Mouse (Mus musculus) megakaryocyte, adult 5-6 weeks (primary cell): Measurements from ENCODE around the gene Nsg1. TPM values are rescaled to one million over a fixed set of nuclear protein-coding genes. Genes with fewer than 3 reads are reported as not detected.

Experiments
- ATAC-seq: 2 replicates; pipeline ENCODE4 v1.8.0; 2016; ENCODE audit warnings: mild to moderate bottlenecking, inconsistent platforms; ENCODE audit not compliant: poor library complexity, severe bottlenecking
- total RNA-seq, 2 experiments: library from RNA; stranded (forward) in 1 of 2; stranded (reverse) in 1 of 2; fragments of 153-499, 151-499 nt in 1 of 2; fragments of 221-1000, 200-1000 nt in 1 of 2; gene quantifications; 2 replicates each; pipeline versions ENCODE4 v1.2.3 to v1.2.4; 2015 to 2017

Gene Nsg1
- total RNA-seq (2015) (0.39 TPM in 1 of 2 replicates, not detected in the other), total RNA-seq (2017) (1.2 TPM in 1 of 2 replicates, not detected in the other)

DNA sequence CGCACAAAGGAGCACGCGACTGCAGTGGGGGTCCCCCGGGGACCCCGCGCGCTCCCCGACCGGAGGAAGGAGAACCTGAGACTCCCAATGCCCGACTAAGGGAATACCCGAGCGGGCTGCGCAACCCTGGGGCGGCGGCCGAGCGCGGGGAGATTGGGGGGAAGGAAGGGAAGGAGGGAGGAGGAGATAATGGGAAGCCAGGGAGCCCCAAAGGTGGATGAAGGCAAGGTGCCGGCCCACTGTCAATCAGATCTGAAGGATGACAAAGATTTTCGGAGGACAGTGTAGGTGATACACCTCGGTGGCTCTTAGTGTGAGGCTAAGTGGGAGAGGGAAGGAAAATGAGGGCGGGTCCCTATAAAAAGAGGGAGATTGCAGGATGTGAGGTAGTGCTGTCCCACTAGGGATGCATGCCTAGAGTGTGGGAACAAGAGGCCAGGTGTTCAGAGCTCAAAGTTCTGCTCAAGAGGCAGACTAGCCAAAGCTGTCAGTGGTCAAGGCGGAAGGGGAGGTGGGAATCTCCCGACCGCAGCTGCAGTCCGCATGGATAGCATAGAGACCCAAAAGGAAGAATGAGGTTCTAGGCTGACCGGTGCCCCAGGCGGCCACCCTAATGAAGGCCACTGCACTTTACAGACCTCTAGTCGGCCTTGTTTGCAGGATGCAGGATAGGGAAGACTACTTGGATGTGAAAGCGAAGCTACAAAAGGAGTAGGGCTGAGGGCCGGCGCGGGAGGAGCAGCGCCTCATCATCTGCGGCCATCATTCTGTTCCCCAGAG, at the start of gene Nsg1:
Gene Nsg1 (minus strand): TSS at position 274 of the 780 bp plus-strand sequence.
- ATAC-seq = no peak

DNA sequence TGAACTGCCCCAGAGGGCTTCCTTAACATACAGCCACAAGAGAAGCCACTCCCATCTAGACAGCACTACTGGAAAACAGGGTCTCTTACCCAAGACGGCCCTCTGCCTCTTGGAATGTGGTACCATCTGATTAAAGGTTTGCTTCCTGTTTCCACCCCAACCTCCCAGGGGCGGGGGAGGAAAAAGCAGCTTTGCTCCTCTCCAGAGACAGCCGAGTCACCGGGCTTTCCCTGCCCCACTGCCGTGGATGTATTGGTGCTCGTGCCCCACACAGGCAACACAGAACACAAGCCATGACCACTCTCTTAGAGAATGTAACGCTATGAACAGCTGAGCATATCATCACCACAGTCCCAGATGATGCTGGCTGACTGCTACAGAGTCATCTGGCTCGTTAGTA, 49.3 kb upstream of the Nsg1 start:
- ATAC-seq = no peak

DNA sequence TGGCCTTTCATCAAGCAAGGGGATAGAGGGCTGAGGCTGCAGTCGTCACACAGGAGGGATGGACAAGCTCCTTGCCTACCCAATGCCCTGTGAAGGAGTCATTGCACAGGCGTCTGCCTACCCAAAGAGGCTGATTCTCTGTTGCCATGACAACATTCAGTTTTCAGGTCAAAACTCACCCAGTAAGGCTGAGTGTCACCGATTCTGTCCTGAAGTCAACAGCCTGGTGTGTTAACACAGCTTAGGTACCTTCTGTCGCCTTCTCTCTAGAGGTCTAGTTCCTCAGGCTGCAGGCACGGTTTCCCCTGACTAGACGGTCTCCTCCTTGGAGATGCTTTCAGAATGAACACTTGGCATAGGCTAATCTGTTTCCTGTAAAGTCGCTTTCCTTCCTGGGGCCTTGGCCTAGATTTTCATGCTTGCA, 45.6 kb upstream of the Nsg1 start:
- no peak for ATAC-seq

DNA sequence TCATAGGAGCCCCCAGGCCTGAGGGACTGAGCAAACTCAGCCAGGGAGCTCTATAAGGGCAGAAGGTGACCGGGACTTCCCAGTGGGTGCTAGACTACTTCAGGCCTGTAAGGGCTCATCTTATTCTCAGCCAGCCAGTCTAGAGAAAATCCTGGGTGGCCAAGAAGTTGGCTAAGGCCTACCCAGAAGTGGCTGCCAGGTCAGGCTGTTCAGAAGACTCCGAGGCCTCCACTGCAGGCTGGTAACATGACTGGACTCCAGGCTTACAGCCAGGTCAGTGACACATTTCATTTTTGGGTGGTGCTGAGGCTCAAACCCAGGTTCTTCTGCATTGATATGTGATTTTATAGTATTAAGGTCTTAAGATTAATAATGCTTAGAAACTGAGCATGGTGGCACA, 40.0 kb upstream of the Nsg1 start:
- no peak for ATAC-seq

DNA sequence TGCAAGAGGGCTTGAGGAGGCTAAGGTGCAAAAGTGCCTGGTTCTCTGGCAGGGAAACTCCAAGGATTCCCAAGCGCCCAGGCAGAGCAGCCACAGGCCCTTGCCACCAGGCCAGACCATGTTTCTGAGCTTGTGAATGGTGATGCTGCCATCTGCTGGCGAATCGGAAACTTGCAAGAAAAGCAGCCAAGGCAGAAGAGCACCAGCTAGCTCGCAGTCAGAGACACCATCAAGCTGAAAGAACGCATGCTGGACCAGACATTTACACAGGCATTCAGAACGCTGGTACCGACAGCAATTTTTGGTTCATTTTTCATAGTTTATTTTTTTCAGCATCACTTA, 37.7 kb upstream of the Nsg1 start:
- peak; percentile 82 for ATAC-seq

DNA sequence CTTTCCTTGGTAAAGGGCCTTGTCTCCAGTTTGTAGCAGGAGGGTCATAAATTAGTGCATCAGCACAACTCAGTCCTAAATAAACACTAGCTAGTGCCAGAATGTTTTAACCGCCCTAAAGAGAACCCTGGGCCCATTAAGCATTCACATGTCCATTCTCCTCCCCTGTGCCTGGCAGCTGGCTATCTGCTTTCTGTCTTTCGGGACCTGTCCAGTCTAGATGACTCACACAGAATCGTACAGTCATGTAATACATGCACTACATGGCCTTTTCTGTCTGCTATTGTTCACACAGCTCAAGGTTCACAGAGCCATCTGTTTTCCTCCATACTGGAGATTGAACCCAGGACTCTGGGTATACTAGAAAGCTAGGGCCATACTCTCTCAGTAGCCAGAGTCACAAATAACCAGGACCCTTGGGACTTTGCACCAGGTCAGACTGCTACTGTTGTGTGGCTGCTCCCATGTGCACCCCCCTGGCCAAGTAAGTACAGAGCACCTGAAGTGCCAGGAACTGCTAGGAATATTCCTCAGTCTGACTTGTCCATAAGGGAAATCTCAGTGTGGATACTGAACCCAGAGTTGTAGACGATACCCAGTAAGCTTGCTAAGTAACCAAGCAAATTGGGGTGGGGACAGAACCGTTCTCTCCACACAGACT, 37.2 kb upstream of the Nsg1 start:
- no peak for ATAC-seq

DNA sequence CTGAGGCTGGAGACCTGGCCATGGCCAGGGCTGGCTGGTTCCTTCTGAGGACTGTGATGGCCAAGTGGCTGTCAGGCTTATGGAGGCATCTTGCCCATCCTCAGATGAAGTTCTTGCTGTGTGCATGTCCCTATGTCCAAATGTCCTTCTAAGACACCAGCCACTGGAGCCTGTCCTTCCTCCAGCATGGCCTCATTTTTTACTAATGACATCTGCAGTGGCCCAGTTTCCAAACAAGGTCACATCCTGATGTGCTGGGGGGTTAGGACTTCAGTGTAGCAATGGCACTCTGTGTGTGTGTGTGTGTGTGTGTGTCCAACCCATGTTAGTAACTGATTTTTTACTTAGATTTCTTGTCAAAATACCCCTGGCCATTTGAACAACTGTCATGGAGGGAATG, 36.2 kb upstream of the Nsg1 start:
- ATAC-seq = no peak

DNA sequence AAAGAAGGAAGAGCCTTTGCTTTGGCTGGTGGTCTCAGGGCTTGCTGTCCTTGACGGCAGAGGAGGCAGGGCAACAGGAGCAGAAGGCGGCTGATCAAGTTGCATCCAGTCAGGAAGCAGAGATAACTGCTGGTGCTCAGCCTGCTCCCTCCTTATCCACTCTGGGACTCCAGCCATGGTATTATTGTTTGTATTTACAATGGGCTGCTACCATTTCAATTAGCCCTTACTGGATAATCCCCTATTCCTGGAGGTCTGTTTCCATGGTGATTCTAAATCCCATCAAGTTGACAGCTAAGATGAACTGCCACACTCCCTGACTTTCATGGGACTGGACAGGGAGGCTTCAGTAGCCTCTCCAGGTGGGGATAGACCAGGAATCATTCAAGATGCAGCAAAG, 35.2 kb upstream of the Nsg1 start:
- no peak for ATAC-seq

DNA sequence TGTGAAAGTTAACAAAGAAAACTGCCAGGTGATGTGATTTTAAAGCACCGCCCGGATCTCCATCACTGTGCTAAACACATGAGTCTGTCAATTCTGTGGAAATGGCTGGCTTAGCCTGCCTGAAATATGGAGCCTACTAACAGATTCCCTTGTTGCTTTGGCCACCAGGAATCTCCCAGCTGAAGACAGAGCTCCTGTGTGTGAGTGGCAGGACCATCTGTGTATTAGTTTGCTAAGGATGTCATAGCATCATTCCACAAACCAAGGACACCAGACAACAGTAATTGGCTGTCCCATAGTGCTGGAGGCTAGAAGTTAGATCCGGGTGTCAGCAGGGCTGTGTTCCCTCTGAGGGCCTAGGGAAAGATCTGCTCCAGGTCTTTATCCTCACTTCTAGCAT, 31.2 kb upstream of the Nsg1 start:
- ATAC-seq = no peak

DNA sequence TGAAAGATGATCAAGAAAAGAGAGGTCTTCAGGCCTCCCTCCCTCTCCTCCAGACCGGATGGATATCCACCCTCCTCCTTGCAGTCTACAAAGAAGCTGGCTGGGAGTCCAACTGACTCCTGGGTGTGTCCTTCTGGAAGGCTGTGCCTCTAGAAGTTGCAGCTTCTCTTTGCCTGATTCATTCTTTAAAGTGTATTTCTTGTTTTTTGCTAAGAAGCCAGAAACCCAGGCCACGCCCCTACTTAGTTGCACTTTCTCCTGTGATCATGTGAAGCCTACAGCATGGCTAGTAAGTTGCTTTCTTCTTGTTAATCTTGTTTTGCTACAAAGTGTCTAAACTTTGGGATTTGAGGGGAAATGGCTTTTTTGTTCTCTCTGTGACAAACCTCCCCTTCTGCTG, 27.3 kb upstream of the Nsg1 start:
- ATAC-seq = no peak

DNA sequence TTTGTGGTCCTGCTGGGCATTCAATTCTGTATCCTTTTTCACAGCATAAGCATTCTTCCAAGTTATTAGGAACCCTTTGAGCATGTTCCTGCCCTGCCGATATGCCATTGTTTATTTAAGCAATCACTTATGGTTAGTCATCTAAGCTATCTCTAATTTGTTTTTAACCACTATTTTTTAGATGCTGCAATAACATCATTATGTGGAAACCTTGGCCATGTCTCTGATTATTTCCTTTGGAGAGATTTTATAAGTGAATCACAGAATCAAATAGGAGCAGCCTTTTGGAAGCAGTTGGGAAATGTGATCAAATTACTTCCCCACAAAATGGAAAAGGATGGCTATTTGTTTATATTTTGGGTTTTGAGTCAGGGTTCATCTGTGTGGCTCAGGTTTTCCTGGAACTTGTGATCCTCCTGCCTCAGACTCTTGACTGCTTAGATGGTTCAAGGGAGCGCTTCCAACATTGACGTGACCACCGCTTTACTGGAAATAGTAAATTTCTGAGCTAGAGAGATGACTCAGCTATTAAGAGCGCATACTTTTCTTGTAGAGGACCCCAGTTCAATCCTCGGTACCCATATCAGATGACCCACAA, 25.1 kb upstream of the Nsg1 start:
- ATAC-seq = no peak

DNA sequence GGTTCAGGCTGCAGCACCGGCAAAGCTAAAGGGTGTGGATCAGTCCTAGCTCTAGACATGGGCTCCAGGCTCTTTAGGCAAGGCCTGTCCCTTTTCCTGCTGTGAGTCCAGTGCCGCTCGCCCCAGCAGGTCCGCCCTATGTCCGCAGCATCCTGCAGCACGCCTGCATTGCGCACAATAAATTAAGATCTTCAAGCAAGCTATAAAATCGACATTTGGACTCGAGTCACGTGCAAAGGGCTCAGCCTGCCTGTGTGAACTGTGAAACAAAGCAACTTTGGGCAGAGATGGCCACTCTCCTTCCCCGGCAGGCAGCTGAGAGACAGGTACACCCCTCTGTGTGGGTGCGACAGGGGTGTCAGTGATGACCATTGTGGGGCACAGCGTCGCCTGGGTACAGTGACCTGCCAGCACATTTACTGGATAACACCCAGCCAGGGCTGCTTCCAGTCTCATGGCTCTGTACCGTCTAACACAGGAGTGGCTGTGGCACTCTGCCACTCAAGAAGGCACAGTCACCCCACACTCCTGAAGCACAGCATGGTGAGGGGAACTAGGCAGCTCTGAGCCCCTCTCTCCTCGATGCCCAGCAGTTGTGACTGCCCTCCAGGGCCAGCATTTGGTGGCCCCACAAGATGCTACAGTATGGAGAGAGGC, 14.7 kb upstream of the Nsg1 start:
- no peak for ATAC-seq

DNA sequence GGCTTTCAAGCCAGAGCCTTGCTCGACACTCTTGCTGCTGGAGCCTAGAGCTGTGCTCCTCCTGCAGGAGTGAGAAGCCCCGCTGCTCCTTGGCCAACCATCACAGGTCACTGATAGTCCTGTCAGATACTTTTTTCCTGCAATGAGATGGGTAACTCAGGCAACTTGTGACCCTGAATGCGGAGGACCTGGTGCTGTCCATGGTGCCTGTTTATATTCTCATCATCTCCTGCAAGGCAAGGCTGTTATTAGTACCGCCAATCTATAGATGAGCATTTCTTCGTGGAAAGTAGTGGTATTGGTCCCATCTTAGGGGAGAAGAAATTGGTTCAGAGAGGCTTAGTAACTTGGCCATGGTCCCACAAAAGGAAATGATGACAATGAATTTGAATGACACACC, 14.1 kb upstream of the Nsg1 start:
- ATAC-seq = no peak

DNA sequence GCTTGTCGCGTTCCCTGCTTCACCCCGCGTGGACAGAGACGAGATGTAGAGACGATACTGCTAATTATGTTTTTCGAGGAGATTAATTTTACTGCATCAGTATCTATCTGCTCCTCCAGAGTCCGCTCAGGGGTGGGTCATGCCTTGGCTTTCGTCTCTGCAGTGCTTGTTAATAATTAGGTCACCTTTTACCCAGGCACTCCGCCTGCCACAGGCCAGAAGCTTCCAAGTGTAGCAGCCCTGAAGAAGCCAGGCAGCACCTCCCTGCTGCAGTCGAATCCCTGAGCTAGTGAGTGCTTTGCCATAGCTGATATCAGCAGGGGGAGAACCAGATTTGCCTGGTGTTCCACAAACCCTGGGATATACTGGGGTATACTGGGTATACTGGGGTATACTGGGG, 8.8 kb upstream of the Nsg1 start:
- ATAC-seq = no peak

DNA sequence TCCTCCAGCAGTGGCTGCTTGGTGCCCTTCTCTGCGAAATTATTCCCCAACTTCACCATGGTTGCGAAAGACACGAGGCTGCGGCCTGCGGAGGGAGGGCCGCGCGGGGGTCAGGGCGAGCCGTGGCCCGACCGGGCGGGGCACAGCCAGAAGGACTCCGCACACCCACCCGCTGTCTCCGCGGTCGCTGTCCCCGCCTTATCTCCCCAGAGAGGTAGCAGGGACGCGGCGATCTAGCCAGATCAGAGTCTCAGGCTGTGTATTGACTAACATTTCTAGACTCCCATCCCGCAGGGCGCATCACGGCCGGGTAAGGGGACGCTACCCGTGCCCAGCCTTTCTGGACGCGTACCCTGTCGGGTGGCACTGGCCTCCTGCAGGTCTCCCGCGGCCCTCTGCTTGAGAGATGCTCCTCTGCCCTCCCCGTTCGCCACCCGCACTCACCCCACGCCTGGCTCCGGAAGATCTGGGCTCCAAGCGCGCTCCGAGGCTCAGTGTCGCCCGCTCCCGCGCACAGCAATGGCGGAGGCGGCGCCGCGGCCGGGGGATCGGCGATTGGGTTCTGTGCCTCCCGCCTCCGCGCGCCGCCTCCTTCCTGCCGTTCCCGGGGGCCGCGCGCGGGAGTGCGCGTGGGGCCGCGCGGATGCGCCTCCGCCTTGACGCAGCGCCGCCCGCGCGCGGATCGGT, 617 bp downstream of the Nsg1 start:
- no peak for ATAC-seq

DNA sequence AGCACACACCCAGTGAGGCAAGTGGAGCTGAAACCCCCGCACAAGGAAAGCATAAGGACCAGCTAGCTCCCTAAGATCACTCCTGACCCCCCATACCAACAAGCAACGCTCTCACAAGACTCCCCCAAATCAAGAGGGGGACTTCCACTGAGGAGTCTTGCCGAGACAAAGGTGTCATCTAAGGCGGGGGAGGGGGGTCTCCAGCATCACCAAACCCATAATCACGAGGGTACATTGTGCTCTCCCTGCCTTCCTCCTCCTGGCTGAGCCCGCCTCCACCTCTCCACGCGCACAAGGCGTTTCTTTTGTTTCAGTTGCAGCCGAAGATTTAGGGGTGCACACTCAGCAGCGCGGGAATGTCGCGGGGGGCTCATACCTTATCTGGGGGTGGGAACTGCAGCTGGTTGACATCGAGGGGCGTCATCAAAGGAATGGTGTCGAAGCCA, 1.2 kb downstream of the Nsg1 start:
- no peak for ATAC-seq

DNA sequence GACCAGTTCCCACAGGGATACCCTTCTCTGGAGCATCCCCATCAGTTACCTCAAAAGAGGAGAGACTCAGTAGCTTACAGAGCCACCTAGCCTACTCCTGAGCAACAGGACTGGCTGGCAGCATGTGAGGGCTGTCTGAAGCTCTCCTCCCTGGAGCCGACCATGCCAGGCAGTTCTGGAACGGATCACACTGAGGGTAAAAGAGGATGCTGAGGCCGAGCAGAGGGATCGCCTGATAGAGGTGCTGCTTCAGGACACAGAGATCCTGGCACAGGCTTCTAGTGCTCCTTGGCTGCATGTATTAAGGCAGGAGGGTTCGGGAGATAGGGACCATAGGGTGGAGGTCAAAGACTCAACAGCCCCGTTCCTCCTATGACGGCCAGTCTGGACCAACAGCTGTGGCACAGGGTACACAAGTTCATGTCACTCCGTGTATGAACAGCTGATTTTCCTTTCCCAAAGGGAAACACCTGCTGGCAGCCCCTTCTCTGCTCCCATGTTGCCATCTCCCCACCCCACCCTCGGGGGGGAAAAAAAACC, 2.2 kb downstream of the Nsg1 start:
- no peak for ATAC-seq

DNA sequence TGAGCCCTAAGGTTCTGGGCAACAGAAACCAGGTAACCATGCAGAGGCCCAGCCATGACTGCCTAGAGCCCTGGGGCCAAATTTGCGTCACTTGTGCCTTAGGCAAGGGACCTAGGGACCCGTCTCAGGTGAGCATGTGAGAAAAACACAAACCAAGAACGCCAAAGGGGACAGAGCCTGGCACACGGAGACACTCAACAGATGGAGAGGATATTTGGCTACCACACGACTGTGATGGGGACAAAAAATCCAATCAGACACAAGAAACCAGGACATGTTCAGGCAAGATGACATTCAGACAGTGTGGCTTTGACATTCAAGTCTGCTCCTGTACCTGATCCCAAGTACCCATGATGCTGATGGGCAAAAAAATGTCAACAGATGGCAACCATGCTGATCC, 6.1 kb downstream of the Nsg1 start:
- ATAC-seq = no peak

DNA sequence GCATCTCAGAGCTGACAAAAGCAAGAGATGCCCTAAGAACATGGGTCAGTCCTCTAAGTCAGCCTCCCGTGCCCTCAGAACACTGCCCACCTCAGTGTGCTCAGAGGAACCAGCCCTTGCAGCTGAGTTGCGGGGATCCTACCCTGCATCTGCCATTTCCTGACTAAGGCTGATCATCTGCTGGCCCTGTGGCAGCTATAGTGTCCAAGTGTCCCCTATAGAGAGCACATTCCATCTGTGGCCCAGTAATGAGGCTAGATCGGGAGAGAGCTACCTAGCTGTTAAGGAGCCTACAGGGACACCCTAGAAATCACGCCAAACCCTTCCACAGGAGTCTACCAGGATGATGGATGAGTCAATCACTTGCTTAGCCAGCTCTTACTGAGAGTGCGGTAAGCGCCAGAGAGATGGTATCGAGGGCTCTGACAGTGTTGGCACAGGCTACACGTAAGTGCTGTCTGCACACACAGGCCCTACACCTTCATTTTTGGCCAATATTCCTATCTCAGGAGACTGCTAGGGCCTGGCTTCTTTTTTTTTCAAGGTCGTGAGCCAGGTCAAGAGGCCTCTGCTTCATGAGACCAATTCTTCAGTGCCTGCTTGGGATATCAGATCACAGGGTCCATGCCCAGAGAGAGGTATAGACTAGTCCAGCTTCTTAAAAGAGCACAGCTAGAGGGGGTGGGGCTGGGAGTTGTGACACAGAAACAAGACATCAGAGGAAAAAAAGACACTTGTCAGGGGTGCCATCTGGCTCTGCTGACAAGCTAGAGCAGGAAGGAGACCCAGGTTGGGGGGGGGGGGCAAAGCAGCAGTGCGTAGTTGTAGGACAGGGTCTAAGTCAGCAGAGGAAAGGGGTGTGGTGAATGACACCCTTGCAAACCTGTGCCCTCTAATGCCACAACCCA, 7.3 kb downstream of the Nsg1 start:
- no peak for ATAC-seq

DNA sequence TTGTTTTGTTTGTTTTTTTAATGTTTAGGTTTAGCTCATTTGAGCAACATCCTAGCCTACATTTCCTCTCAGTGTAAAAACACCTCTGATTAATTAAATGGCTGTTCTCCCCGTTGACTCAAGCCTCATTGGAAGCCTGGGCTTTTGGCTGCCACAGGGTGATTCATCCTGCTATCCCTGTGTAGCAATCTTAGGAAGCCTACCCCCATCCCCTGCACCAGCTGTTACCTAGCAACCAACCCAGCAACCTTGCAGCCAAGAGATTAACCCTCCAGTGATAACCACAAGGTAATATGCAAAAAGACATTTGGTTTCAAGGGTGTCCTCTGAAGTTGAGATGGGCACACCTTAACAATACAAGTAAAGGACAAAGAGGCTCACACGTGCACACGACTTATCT, 8.4 kb downstream of the Nsg1 start:
- ATAC-seq = no peak
